Mouse (Mus musculus): ENCODE measurements around the gene Zfp13. TPM values are rescaled to one million over a fixed set of nuclear protein-coding genes. Genes with fewer than 3 reads are reported as not detected.

Gene Zfp13
- polyA plus RNA-seq, 1 experiment from 2014 or later: 21.2 TPM

- H3K36me3 ChIP-seq (ENCODE audit: poor library complexity, severe bottlenecking): peaks cover 45% of the 10 kb centered on the region
- H3K4me2 ChIP-seq: no peak overlapping the region
- H3K4me3 ChIP-seq: no peak overlapping the region
- H3K4me1 ChIP-seq: peaks cover 13% of the 10 kb centered on the region
- H3K9ac ChIP-seq: no peak overlapping the region
- no peaks in the 10 kb centered on the region for H3K9me3 ChIP-seq (replicated peaks)
- ATAC-seq: no peak
- H3K27ac ChIP-seq: no peak overlapping the region
- H3K27me3 ChIP-seq: no peaks in the 10 kb centered on the region
These were observed 45.0 kb downstream of the Zfp13 start for GRCm38 (mm10) chr17:23554321-23554720.

- ATAC-seq: no peak
- H3K4me1 ChIP-seq: peaks cover 15% of the 10 kb centered on the region
- no peak overlapping the region for H3K27ac ChIP-seq
- H3K9me3 ChIP-seq (replicated peaks): no peaks in the 10 kb centered on the region
- H3K27me3 ChIP-seq: no peaks in the 10 kb centered on the region
- WGBS: 71% methylated on average over 1 of the region's 1 CpGs
- peaks cover 39% of the 10 kb centered on the region for H3K36me3 ChIP-seq (ENCODE audit: poor library complexity, severe bottlenecking)
- H3K9ac ChIP-seq: no peak overlapping the region
- no peak overlapping the region for H3K4me3 ChIP-seq
- H3K4me2 ChIP-seq: no peak overlapping the region
These were observed 45.6 kb downstream of the Zfp13 start for GRCm38 (mm10) chr17:23553634-23554120.

- Histone ChIP-seq H3K27me3 (no peaks in the 10 kb centered on the region), H3K27ac (no peak overlapping the region), H3K36me3 (ENCODE audit: poor library complexity, severe bottlenecking) (peaks cover 33% of the 10 kb centered on the region), H3K4me3 (no peak overlapping the region), H3K4me2 (no peak overlapping the region), H3K9me3 (replicated peaks) (no peaks in the 10 kb centered on the region), H3K4me1 (peaks cover 15% of the 10 kb centered on the region), H3K9ac (no peak overlapping the region)
- no peak for ATAC-seq
- WGBS: 92% methylated on average over 8 of the region's 8 CpGs
These were observed 46.2 kb downstream of the Zfp13 start for GRCm38 (mm10) chr17:23552896-23553633.

GRCm38 (mm10) chr17:23551963-23552362, 47.3 kb downstream of the Zfp13 start:
- no peak for ATAC-seq
- whole genome bisulfite sequencing: 70% methylated on average over 5 of the region's 5 CpGs
- no peak overlapping the region for H3K27ac ChIP-seq
- H3K9me3 ChIP-seq (replicated peaks): no peaks in the 10 kb centered on the region
- H3K36me3 ChIP-seq (ENCODE audit: poor library complexity, severe bottlenecking): peaks cover 22% of the 10 kb centered on the region
- H3K4me1 ChIP-seq: peaks cover 15% of the 10 kb centered on the region
- H3K9ac ChIP-seq: no peak overlapping the region
- no peaks in the 10 kb centered on the region for H3K27me3 ChIP-seq
- no peak overlapping the region for H3K4me3 ChIP-seq
- no peak overlapping the region for H3K4me2 ChIP-seq

- Histone ChIP-seq H3K36me3 (ENCODE audit: poor library complexity, severe bottlenecking) (peaks cover 16% of the 10 kb centered on the region), H3K9ac (peak overlapping the region; percentile 70), H3K9me3 (replicated peaks) (no peaks in the 10 kb centered on the region), H3K4me2 (peak overlapping the region; percentile 79), H3K4me3 (peak overlapping the region; percentile 56), H3K27ac (0 out of 2 replicates have a peak overlapping the region, but pooled peaks have one; percentile 49), H3K27me3 (no peaks in the 10 kb centered on the region), H3K4me1 (peaks cover 15% of the 10 kb centered on the region)
- ATAC-seq: no peak
These were observed 47.9 kb downstream of the Zfp13 start for GRCm38 (mm10) chr17:23551416-23551815.

GRCm38 (mm10) chr17:23550856-23551255, 48.4 kb downstream of the Zfp13 start:
- Histone ChIP-seq H3K4me3 (peak overlapping the region; percentile 56), H3K4me2 (peak overlapping the region; percentile 79), H3K27me3 (no peaks in the 10 kb centered on the region), H3K9ac (peak overlapping the region; percentile 70), H3K36me3 (ENCODE audit: poor library complexity, severe bottlenecking) (peaks cover 11% of the 10 kb centered on the region), H3K9me3 (replicated peaks) (no peaks in the 10 kb centered on the region), H3K27ac (peak overlapping the region; percentile 49), H3K4me1 (peaks cover 15% of the 10 kb centered on the region)
- under 1% methylated on average over 15 of the region's 15 CpGs for WGBS
- peak; percentile 20 for ATAC-seq

GRCm38 (mm10) chr17:23550188-23550791, 49.0 kb downstream of the Zfp13 start:
- peak overlapping the region; percentile 70 for H3K9ac ChIP-seq
- WGBS: under 1% methylated on average over 22 of the region's 22 CpGs
- peak overlapping the region; percentile 49 for H3K27ac ChIP-seq
- peak overlapping the region; percentile 56 for H3K4me3 ChIP-seq
- H3K4me1 ChIP-seq: peaks cover 15% of the 10 kb centered on the region
- peaks cover 7% of the 10 kb centered on the region for H3K36me3 ChIP-seq (ENCODE audit: poor library complexity, severe bottlenecking)
- H3K27me3 ChIP-seq: no peaks in the 10 kb centered on the region
- H3K9me3 ChIP-seq (replicated peaks): no peaks in the 10 kb centered on the region
- peak overlapping the region; percentile 79 for H3K4me2 ChIP-seq
- ATAC-seq: peak; percentile 75

- no peak for ATAC-seq
- no peaks in the 10 kb centered on the region for H3K36me3 ChIP-seq (ENCODE audit: poor library complexity, severe bottlenecking)
- H3K27ac ChIP-seq: no peak overlapping the region
- H3K4me3 ChIP-seq: peak overlapping the region; percentile 56
- H3K9me3 ChIP-seq (replicated peaks): no peaks in the 10 kb centered on the region
- H3K4me1 ChIP-seq: peaks cover 15% of the 10 kb centered on the region
- H3K4me2 ChIP-seq: peak overlapping the region; percentile 79
- H3K9ac ChIP-seq: peak overlapping the region; percentile 52
- 0 out of 2 replicates have a peak, but pooled peaks cover 3% of the 10 kb centered on the region for H3K27me3 ChIP-seq
- 3% methylated on average over 9 of the region's 9 CpGs for WGBS
These were observed 49.8 kb downstream of the Zfp13 start for GRCm38 (mm10) chr17:23549441-23549840.

- Histone ChIP-seq H3K27me3 (peaks cover 3% of the 10 kb centered on the region; the same call in 1 of the 2 replicates), H3K9me3 (replicated peaks) (no peaks in the 10 kb centered on the region), H3K4me1 (peaks cover 15% of the 10 kb centered on the region), H3K9ac (peak overlapping the region; percentile 52), H3K36me3 (ENCODE audit: poor library complexity, severe bottlenecking) (no peaks in the 10 kb centered on the region), H3K4me2 (peak overlapping the region; percentile 79), H3K27ac (no peak overlapping the region), H3K4me3 (peak overlapping the region; percentile 56)
- peak; percentile 19; the same call in 1 of the 2 replicates for ATAC-seq
- under 1% methylated on average over 15 of the region's 15 CpGs for WGBS
These were observed 50.7 kb downstream of the Zfp13 start for GRCm38 (mm10) chr17:23548615-23549014.

GRCm38 (mm10) chr17:23547681-23548443, 51.4 kb downstream of the Zfp13 start:
- Histone ChIP-seq H3K27me3 (peaks cover 3% of the 10 kb centered on the region; the same call in 1 of the 2 replicates), H3K9me3 (replicated peaks) (no peaks in the 10 kb centered on the region), H3K4me2 (no peak overlapping the region), H3K4me1 (peaks cover 16% of the 10 kb centered on the region), H3K36me3 (ENCODE audit: poor library complexity, severe bottlenecking) (no peaks in the 10 kb centered on the region), H3K4me3 (no peak overlapping the region; the same call in 1 of the 2 replicates), H3K27ac (no peak overlapping the region), H3K9ac (no peak overlapping the region)
- ATAC-seq: no peak
- WGBS: 54% methylated on average over 11 of the region's 11 CpGs

- H3K27ac ChIP-seq: no peak overlapping the region; the same call in 1 of the 2 replicates
- H3K4me3 ChIP-seq: peak overlapping the region; percentile 70
- peaks cover 23% of the 10 kb centered on the region for H3K4me1 ChIP-seq
- peak overlapping the region; percentile 74 for H3K9ac ChIP-seq
- 1% methylated on average over 42 of the region's 42 CpGs for WGBS
- no peaks in the 10 kb centered on the region for H3K9me3 ChIP-seq (replicated peaks)
- H3K36me3 ChIP-seq (ENCODE audit: poor library complexity, severe bottlenecking): no peaks in the 10 kb centered on the region
- peaks cover 3% of the 10 kb centered on the region; the same call in 1 of the 2 replicates for H3K27me3 ChIP-seq
- peak overlapping the region; percentile 62 for H3K4me2 ChIP-seq
- ATAC-seq: peak; percentile 26
These were observed 52.4 kb downstream of the Zfp13 start for GRCm38 (mm10) chr17:23546702-23547505.

Data from forebrain, embryonic 13.5 days (tissue).